Mouse (Mus musculus) kidney, adult 2 months (tissue): ENCODE data around the gene 2900011O08Rik.

Experiments
- CTCF ChIP-seq: fragments of 200-500 bp; conservative IDR thresholded peaks from 2 replicates; pipeline ENCODE4 v1.5.1; 2011; ENCODE audit warnings: low read depth, mild to moderate bottlenecking, control low read depth, low read length, moderate library complexity, mixed read lengths; ENCODE audit not compliant: insufficient read depth, insufficient read length
- POLR2A ChIP-seq: fragments of 200-500 bp; IDR thresholded peaks from one replicate; pipeline ENCODE4 v1.6.1; 2011; ENCODE audit warnings: low read depth, low read length, control low read depth

GRCm38 (mm10) chr16:14109651-14110230, 123.3 kb downstream of the 2900011O08Rik start:
- TF ChIP-seq CTCF: no peak
- no peak for TF ChIP-seq POLR2A
